Mouse (Mus musculus) liver, embryonic 15.5 days (tissue): ENCODE results near the gene Ank2. TPM values are rescaled to one million over a fixed set of nuclear protein-coding genes. Genes with fewer than 3 reads are reported as not detected.
A peak's percentile ranks its signal among the peaks of the same experiment; 100 is the strongest.

ENCODE experiments used
- ATAC-seq: fragments of 200-750 bp; cut with Nextera tagmentation; 2 replicates; pipeline ENCODE4 v1.8.0; 2017; ENCODE audit warnings: moderate number of reproducible peaks, mild to moderate bottlenecking, moderate library complexity; ENCODE audit not compliant: insufficient read depth
- H3K27ac ChIP-seq: fragments of 300-500 bp; sonication (generic); replicated peaks from 2 replicates; pipeline ENCODE4 v1.5.1; 2015; ENCODE audit warnings: mild to moderate bottlenecking, inconsistent platforms
- H3K27me3 ChIP-seq: fragments of 300-500 bp; sonication (generic); 2 replicates; pipeline ENCODE4 v1.6.1; 2015; ENCODE audit warnings: mild to moderate bottlenecking, inconsistent platforms
- H3K36me3 ChIP-seq: fragments of 300-500 bp; sonication (generic); replicated peaks from 2 replicates; pipeline ENCODE4 v1.6.1; 2015; ENCODE audit warnings: moderate library complexity, mild to moderate bottlenecking, inconsistent platforms
- H3K4me1 ChIP-seq: fragments of 300-500 bp; sonication (generic); replicated peaks from 2 replicates; pipeline ENCODE4 v1.6.1; 2015; ENCODE audit warnings: inconsistent platforms
- H3K4me2 ChIP-seq: fragments of 300-500 bp; sonication (generic); 2 replicates; pipeline ENCODE4 v1.6.1; 2015; ENCODE audit warnings: moderate library complexity, mild to moderate bottlenecking, inconsistent platforms
- H3K4me3 ChIP-seq: fragments of 300-500 bp; sonication (generic); replicated peaks from 2 replicates; pipeline ENCODE4 v1.5.1; 2015; ENCODE audit warnings: mild to moderate bottlenecking, inconsistent platforms
- H3K9ac ChIP-seq: fragments of 300-500 bp; sonication (generic); 2 replicates; pipeline ENCODE4 v1.6.1; 2015; ENCODE audit warnings: moderate library complexity, mild to moderate bottlenecking, inconsistent platforms
- H3K9me3 ChIP-seq: fragments of 300-500 bp; sonication (generic); replicated peaks from 2 replicates; pipeline ENCODE4 v1.6.1; 2016; ENCODE audit warnings: inconsistent platforms
- WGBS: fragments of 180-500 bp; shearing (Covaris S2); methylation state at CpG from one replicate; pipeline ENCODE4 v1.1.7; 2015; ENCODE audit warnings: mixed read lengths; ENCODE audit not compliant: insufficient replicate concordance; 5-methylcytosine and 5-hydroxymethylcytosine counted together
- polyA plus RNA-seq: library from polyadenylated mRNA; unstranded; fragments of >200 nt; fragmentation: Nextera tagmentation; extraction: Ambion mirVana; gene quantifications from 2 replicates; pipeline ENCODE4 v1.2.1, GENCODE M21; 2015

Ank2 gene
- polyA plus RNA-seq, 1 experiment from 2014 or later: 6.6 TPM

GRCm38 (mm10) chr3:127520300-127520699, 21.1 kb upstream of the Ank2 start:
- 51% methylated on average over 6 of the region's 6 CpGs for WGBS
- no peak overlapping the region for H3K4me3 ChIP-seq
- H3K4me1 ChIP-seq: no peaks in the 10 kb centered on the region
- H3K27me3 ChIP-seq: no peaks in the 10 kb centered on the region
- no peak overlapping the region for H3K27ac ChIP-seq
- no peak overlapping the region for H3K4me2 ChIP-seq
- no peak overlapping the region for H3K9ac ChIP-seq
- no peaks in the 10 kb centered on the region for H3K36me3 ChIP-seq
- no peaks in the 10 kb centered on the region for H3K9me3 ChIP-seq
- ATAC-seq: no peak

- H3K27ac ChIP-seq: no peak overlapping the region
- H3K4me3 ChIP-seq: no peak overlapping the region
- H3K27me3 ChIP-seq: no peaks in the 10 kb centered on the region
- WGBS: 71% methylated on average over 1 of the region's 1 CpGs
- no peaks in the 10 kb centered on the region for H3K36me3 ChIP-seq
- no peaks in the 10 kb centered on the region for H3K4me1 ChIP-seq
- no peaks in the 10 kb centered on the region for H3K9me3 ChIP-seq
- no peak overlapping the region for H3K9ac ChIP-seq
- ATAC-seq: no peak
- H3K4me2 ChIP-seq: no peak overlapping the region
Observed at GRCm38 (mm10) chr3:127515251-127515650, 16.1 kb upstream of the Ank2 start.

- no peak overlapping the region for H3K27ac ChIP-seq
- H3K36me3 ChIP-seq: no peaks in the 10 kb centered on the region
- WGBS: 60% methylated on average over 2 of the region's 2 CpGs
- H3K9me3 ChIP-seq: no peaks in the 10 kb centered on the region
- no peak for ATAC-seq
- no peak overlapping the region for H3K4me2 ChIP-seq
- no peaks in the 10 kb centered on the region for H3K4me1 ChIP-seq
- no peaks in the 10 kb centered on the region for H3K27me3 ChIP-seq
- H3K9ac ChIP-seq: no peak overlapping the region
- H3K4me3 ChIP-seq: no peak overlapping the region
Observed at GRCm38 (mm10) chr3:127513699-127514098, 14.5 kb upstream of the Ank2 start.

- ATAC-seq: no peak
- H3K9me3 ChIP-seq: no peaks in the 10 kb centered on the region
- no peak overlapping the region for H3K4me2 ChIP-seq
- H3K9ac ChIP-seq: no peak overlapping the region
- no peaks in the 10 kb centered on the region for H3K36me3 ChIP-seq
- no peak overlapping the region for H3K4me3 ChIP-seq
- no peaks in the 10 kb centered on the region for H3K27me3 ChIP-seq
- WGBS: 64% methylated on average over 15 of the region's 15 CpGs
- H3K4me1 ChIP-seq: peaks cover 1% of the 10 kb centered on the region; the same call in 1 of the 2 replicates
- no peak overlapping the region for H3K27ac ChIP-seq
Observed at GRCm38 (mm10) chr3:127512794-127513335, 13.7 kb upstream of the Ank2 start.

GRCm38 (mm10) chr3:127511786-127512746, 12.9 kb upstream of the Ank2 start:
- no peaks in the 10 kb centered on the region for H3K9me3 ChIP-seq
- no peak overlapping the region for H3K4me3 ChIP-seq
- H3K36me3 ChIP-seq: no peaks in the 10 kb centered on the region
- H3K9ac ChIP-seq: no peak overlapping the region
- no peak for ATAC-seq
- H3K4me1 ChIP-seq: peaks cover 3% of the 10 kb centered on the region; the same call in 1 of the 2 replicates
- no peak overlapping the region for H3K4me2 ChIP-seq
- no peak overlapping the region for H3K27ac ChIP-seq
- WGBS: 66% methylated on average over 12 of the region's 12 CpGs
- no peaks in the 10 kb centered on the region for H3K27me3 ChIP-seq

- ATAC-seq: peak; percentile 65
Observed at GRCm38 (mm10) chr3:127507878-127508783, 9.0 kb upstream of the Ank2 start.

GRCm38 (mm10) chr3:127498197-127498741, 881 bp downstream of the Ank2 start:
- no peak overlapping the region for H3K27ac ChIP-seq
- H3K27me3 ChIP-seq: peaks cover 46% of the 10 kb centered on the region
- no peaks in the 10 kb centered on the region for H3K36me3 ChIP-seq
- 1% methylated on average over 23 of the region's 23 CpGs for WGBS
- peak; percentile 61; the same call in 1 of the 2 replicates for ATAC-seq
- H3K4me1 ChIP-seq: peaks cover 14% of the 10 kb centered on the region
- no peaks in the 10 kb centered on the region for H3K9me3 ChIP-seq
- peak overlapping the region; percentile 85 for H3K4me2 ChIP-seq
- 0 out of 2 replicates have a peak overlapping the region, but pooled peaks have one; percentile 25 for H3K9ac ChIP-seq
- H3K4me3 ChIP-seq: peak overlapping the region; percentile 54

More at GRCm38 (mm10) chr3:127507878-127508783, 9.0 kb upstream of the Ank2 start:
- peaks cover 3% of the 10 kb centered on the region; the same call in 1 of the 2 replicates for H3K4me1 ChIP-seq
- WGBS: 58% methylated on average over 15 of the region's 15 CpGs
- H3K9me3 ChIP-seq: no peaks in the 10 kb centered on the region
- no peaks in the 10 kb centered on the region for H3K36me3 ChIP-seq
- no peak overlapping the region for H3K9ac ChIP-seq
- no peaks in the 10 kb centered on the region for H3K27me3 ChIP-seq
- H3K27ac ChIP-seq: no peak overlapping the region
- H3K4me3 ChIP-seq: no peak overlapping the region
- peak overlapping the region; percentile 3; the same call in 1 of the 2 replicates for H3K4me2 ChIP-seq

GRCm38 (mm10) chr3:127492663-127493062, 6.5 kb downstream of the Ank2 start:
- H3K36me3 ChIP-seq: no peaks in the 10 kb centered on the region
- ATAC-seq: no peak
- 65% methylated on average over 3 of the region's 3 CpGs for WGBS

GRCm38 (mm10) chr3:127487302-127487701, 11.8 kb downstream of the Ank2 start:
- WGBS: 79% methylated on average over 7 of the region's 7 CpGs
- Histone ChIP-seq H3K36me3 (no peaks in the 10 kb centered on the region), H3K4me1 (no peaks in the 10 kb centered on the region), H3K4me2 (no peak overlapping the region), H3K27ac (no peak overlapping the region), H3K4me3 (no peak overlapping the region), H3K27me3 (no peaks in the 10 kb centered on the region), H3K9ac (no peak overlapping the region), H3K9me3 (no peaks in the 10 kb centered on the region)
- no peak for ATAC-seq

More at GRCm38 (mm10) chr3:127492663-127493062, 6.5 kb downstream of the Ank2 start:
- no peak overlapping the region for H3K9ac ChIP-seq
- no peak overlapping the region for H3K4me3 ChIP-seq
- no peak overlapping the region for H3K4me2 ChIP-seq
- H3K27me3 ChIP-seq: peaks cover 7% of the 10 kb centered on the region
- no peaks in the 10 kb centered on the region for H3K4me1 ChIP-seq
- no peaks in the 10 kb centered on the region for H3K9me3 ChIP-seq
- no peak overlapping the region for H3K27ac ChIP-seq

GRCm38 (mm10) chr3:127485174-127485573, 14.0 kb downstream of the Ank2 start:
- no peak overlapping the region for H3K9ac ChIP-seq
- no peak overlapping the region for H3K4me2 ChIP-seq
- no peaks in the 10 kb centered on the region for H3K9me3 ChIP-seq
- WGBS: 77% methylated on average over 10 of the region's 10 CpGs
- H3K27ac ChIP-seq: no peak overlapping the region
- ATAC-seq: no peak
- no peaks in the 10 kb centered on the region for H3K27me3 ChIP-seq
- no peak overlapping the region for H3K4me3 ChIP-seq
- H3K4me1 ChIP-seq: no peaks in the 10 kb centered on the region
- H3K36me3 ChIP-seq: no peaks in the 10 kb centered on the region
